Mouse (Mus musculus): Measurements from ENCODE around the gene Robo4.

GRCm38 (mm10) chr9:37358713-37359330 lies 42.9 kb upstream of the Robo4 start:
- TF ChIP-seq CTCF (conservative IDR thresholded peaks at IDR 0.05 in 1 of 2, IDR thresholded peaks at IDR 0.05 in 1 of 2; ENCODE audit: low read depth in 2 of 2, low read length in 2 of 2) (no peak), POLR2A (IDR thresholded peaks at IDR 0.05; ENCODE audit: low read depth, low read length) (no peak), GABPA (IDR thresholded peaks at IDR 0.05; ENCODE audit: insufficient replicate concordance, low read depth, low read length) (no peak), NRF1 (IDR thresholded peaks at IDR 0.05; ENCODE audit: low read depth, low read length) (no peak), UBTF (IDR thresholded peaks at IDR 0.05; ENCODE audit: low read depth, low read length) (no peak), MAX (IDR thresholded peaks at IDR 0.05; ENCODE audit: low read length) (no peak), ZMIZ1 (IDR thresholded peaks at IDR 0.05; ENCODE audit: low read depth, low read length) (no peak), HCFC1 (IDR thresholded peaks at IDR 0.05; ENCODE audit: low read depth, low read length) (no peak), NELFE (IDR thresholded peaks at IDR 0.05; ENCODE audit: low read depth, low read length) (no peak), ZC3H11A (IDR thresholded peaks at IDR 0.05; ENCODE audit: low read depth, low read length) (no peak), BHLHE40 (IDR thresholded peaks at IDR 0.05; ENCODE audit: low read depth, low read length) (no peak), MYC (IDR thresholded peaks at IDR 0.05; ENCODE audit: low read depth, low read length) (no peak)

Data from CH12.LX (cell line).